Mouse (Mus musculus) ES-E14 (cell line): ENCODE results near the gene H2-DMa.

ENCODE experiments used
- CHD2 ChIP-seq: IDR thresholded peaks from 2 replicates; pipeline ENCODE4 v1.6.1; 2014; ENCODE audit warnings: mild to moderate bottlenecking, low read depth, low read length, inconsistent platforms
- HCFC1 ChIP-seq: IDR thresholded peaks from 2 replicates; pipeline ENCODE4 v1.6.1; 2012; ENCODE audit warnings: low read length, inconsistent platforms, borderline replicate concordance; ENCODE audit not compliant: insufficient read depth
- MAFK ChIP-seq: IDR thresholded peaks from 2 replicates; pipeline ENCODE4 v1.6.1; 2014; ENCODE audit warnings: mild to moderate bottlenecking, low read depth, low read length, inconsistent platforms; ENCODE audit not compliant: insufficient read depth
- ZC3H11A ChIP-seq: IDR thresholded peaks from 2 replicates; pipeline ENCODE4 v1.6.1; 2012; ENCODE audit warnings: low read depth, mild to moderate bottlenecking, inconsistent platforms, low read length, borderline replicate concordance
- ZNF384 ChIP-seq: IDR thresholded peaks from 2 replicates; pipeline ENCODE4 v1.6.1; 2012; ENCODE audit warnings: low read depth, low read length, inconsistent platforms

- TF ChIP-seq CHD2, result no peak
- TF ChIP-seq HCFC1, result no peak
- TF ChIP-seq MAFK, result no peak
- no peak for TF ChIP-seq ZC3H11A
- TF ChIP-seq ZNF384, result no peak
Measured at GRCm38 (mm10) chr17:34114114-34114513, 5.2 kb upstream of the H2-DMa start.
